7 mouse cellular contexts compared by ENCODE assay signal in the genomic region with DNA sequence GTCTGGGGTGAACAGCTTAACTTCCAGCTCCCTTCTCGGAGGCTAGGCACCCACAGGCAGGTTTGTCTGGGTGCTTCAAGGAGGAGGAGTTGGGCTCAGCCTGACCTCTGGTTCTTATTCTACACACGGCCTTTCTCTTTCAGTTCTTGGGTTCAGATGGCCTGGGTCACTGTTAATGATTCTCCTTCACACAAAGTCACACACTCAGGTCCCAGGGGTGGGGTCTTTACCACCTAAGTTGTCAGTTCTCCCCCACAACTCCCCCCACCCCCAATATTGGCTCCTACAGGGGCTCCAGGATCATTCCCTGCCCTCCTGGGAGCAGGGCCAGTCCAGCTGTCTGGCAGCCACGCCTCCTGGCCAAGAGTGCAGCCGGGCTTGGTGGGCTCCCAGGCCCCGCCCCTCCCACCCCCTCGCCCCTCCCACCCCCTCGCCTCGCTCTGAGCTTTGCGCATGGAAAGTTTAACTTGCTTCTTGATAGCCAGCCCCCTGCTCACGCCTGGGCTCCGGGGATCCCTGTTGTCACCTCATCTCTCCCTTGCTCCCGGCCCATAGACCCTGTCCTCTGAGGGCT.
A peak's percentile ranks its signal among the peaks of the same experiment; 100 is the strongest.
DNase-seq lines count a peak whose midpoint lies in the region.

No protein-coding gene starts in this region.

- H3K4me3 ChIP-seq in hindbrain, embryonic 10.5 days: peak overlapping the region; percentile 30

- WGBS in hindbrain, embryonic 10.5 days: 10% methylated on average over 12 of the region's 12 CpGs

- no peaks in the 10 kb centered on the region for H3K9me3 ChIP-seq in hindbrain, embryonic 10.5 days

- peaks cover 100% of the 10 kb centered on the region for H3K4me1 ChIP-seq in hindbrain, embryonic 10.5 days (replicated peaks)

- peak; percentile 45 for DNase-seq in ES-CJ7 (ENCODE audit: low read depth, low spot score)
- peak; percentile 83 for DNase-seq in embryo, embryonic 10 days (ENCODE audit: low spot score)
- DNase-seq in hindbrain, embryonic 10.5 days (ENCODE audit: low spot score): peak; percentile 77
- peak; percentile 58 to 79 for DNase-seq in lung, postnatal 4 days
- DNase-seq in urinary bladder, postnatal 36 days (ENCODE audit: low spot score in 2 of 2): no peak
- DNase-seq in cerebellum, adult 9-10 months: no peak
- DNase-seq in Muller cell, postnatal 12 days (ENCODE audit: inconsistent ontology term): no peak

- peaks cover 90% of the 10 kb centered on the region for H3K27me3 ChIP-seq in hindbrain, embryonic 10.5 days (ENCODE audit: insufficient read depth, poor library complexity, severe bottlenecking)

- H3K36me3 ChIP-seq in hindbrain, embryonic 10.5 days: no peaks in the 10 kb centered on the region

- H3K27ac ChIP-seq in hindbrain, embryonic 10.5 days: peak overlapping the region; percentile 70

Comparison
In these comparisons a context has a peak if more than half of its experiments do, and no peak if none do; other contexts are left out.
1. DNase-seq: peak in ES-CJ7 (single experiment), embryo, embryonic 10 days (single experiment), hindbrain, embryonic 10.5 days (single experiment) and lung, postnatal 4 days (2 of 2); none in urinary bladder, postnatal 36 days (0 of 2), cerebellum, adult 9-10 months (single experiment) and Muller cell, postnatal 12 days (single experiment).